Mouse (Mus musculus) layer of hippocampus, postnatal 14 days (tissue): ENCODE measurements around the gene Esrrg. TPM values are rescaled to one million over a fixed set of nuclear protein-coding genes. Genes with fewer than 3 reads are reported as not detected.

Source experiments
- DNase-seq, 2 experiments: peaks; one replicate each; pipeline ENCODE4 v3.0.0; 2021 to 2022; ENCODE audit warnings: low spot score in 2 of 2, mixed read lengths in 1 of 2
- total RNA-seq, 2 experiments: library from RNA; stranded (reverse); gene quantifications; 2 replicates each; pipeline ENCODE4 v1.2.3; 2021

Esrrg gene
- total RNA-seq, 2 experiments from 2014 or later: 16.1 to 16.4 TPM

GRCm38 (mm10) chr1:187704921-187705320 lies 96.3 kb downstream of the Esrrg start:
- DNase-seq: no peak

- no peak for DNase-seq
Observed at GRCm38 (mm10) chr1:187705348-187705747, 96.8 kb downstream of the Esrrg start.

- no peak for DNase-seq
Observed at GRCm38 (mm10) chr1:187706046-187706445, 97.5 kb downstream of the Esrrg start.

GRCm38 (mm10) chr1:187707176-187707575 lies 98.6 kb downstream of the Esrrg start:
- no peak for DNase-seq

- DNase-seq: no peak
Observed at GRCm38 (mm10) chr1:187710434-187710948, 101.9 kb downstream of the Esrrg start.

GRCm38 (mm10) chr1:187721035-187721434 lies 112.4 kb downstream of the Esrrg start:
- peak in 1 of 2 experiments; percentile 39 for DNase-seq

GRCm38 (mm10) chr1:187722016-187722415 lies 113.4 kb downstream of the Esrrg start:
- DNase-seq: no peak

GRCm38 (mm10) chr1:187724651-187725050 lies 116.1 kb downstream of the Esrrg start:
- no peak for DNase-seq

- no peak for DNase-seq
Observed at GRCm38 (mm10) chr1:187725351-187725750, 116.8 kb downstream of the Esrrg start.

- no peak for DNase-seq
Observed at GRCm38 (mm10) chr1:187731171-187731570, 122.6 kb downstream of the Esrrg start.

GRCm38 (mm10) chr1:187736507-187736906 lies 127.9 kb downstream of the Esrrg start:
- DNase-seq: no peak

GRCm38 (mm10) chr1:187737296-187737695 lies 128.7 kb downstream of the Esrrg start:
- DNase-seq: no peak

- DNase-seq: no peak
Observed at GRCm38 (mm10) chr1:187740531-187740930, 131.9 kb downstream of the Esrrg start.

GRCm38 (mm10) chr1:187741306-187741705 lies 132.7 kb downstream of the Esrrg start:
- no peak for DNase-seq

- no peak for DNase-seq
Observed at GRCm38 (mm10) chr1:187742071-187742470, 133.5 kb downstream of the Esrrg start.

GRCm38 (mm10) chr1:187749294-187749693 lies 140.7 kb downstream of the Esrrg start:
- no peak for DNase-seq

- DNase-seq: no peak
Observed at GRCm38 (mm10) chr1:187749931-187750330, 141.3 kb downstream of the Esrrg start.

GRCm38 (mm10) chr1:187755528-187755927 lies 146.9 kb downstream of the Esrrg start:
- DNase-seq: no peak

GRCm38 (mm10) chr1:187757981-187758380 lies 149.4 kb downstream of the Esrrg start:
- DNase-seq: no peak

GRCm38 (mm10) chr1:187758546-187758945 lies 150.0 kb downstream of the Esrrg start:
- DNase-seq: no peak

- no peak for DNase-seq
Observed at GRCm38 (mm10) chr1:187759536-187759935, 150.9 kb downstream of the Esrrg start.

GRCm38 (mm10) chr1:187762641-187763450 lies 154.3 kb downstream of the Esrrg start:
- DNase-seq: no peak

- no peak for DNase-seq
Observed at GRCm38 (mm10) chr1:187763451-187763755, 154.8 kb downstream of the Esrrg start.
